Mouse (Mus musculus) cortical plate, adult 2 months (tissue): Measurements from ENCODE around the gene Caln1.

ENCODE experiments used
- CTCF ChIP-seq: fragments of 200-500 bp; IDR thresholded peaks from 2 replicates; pipeline ENCODE4 v1.5.1; 2011; ENCODE audit warnings: mild to moderate bottlenecking, control low read depth, low read length; ENCODE audit not compliant: insufficient read depth; ENCODE audit errors: extremely low read depth
- POLR2A ChIP-seq: fragments of 200-500 bp; IDR thresholded peaks from 2 replicates; pipeline ENCODE4 v1.6.1; 2011; ENCODE audit warnings: mild to moderate bottlenecking, low read length, control low read depth; ENCODE audit not compliant: insufficient read depth; ENCODE audit errors: extremely low read depth

GRCm38 (mm10) chr5:130411516-130411915 is 42.3 kb downstream of the Caln1 start:
- TF ChIP-seq CTCF (no peak), POLR2A (no peak)
